Mouse (Mus musculus) olfactory bulb, adult 2 months (tissue): Measurements from ENCODE around the gene Fn3krp.

Source experiments
- CTCF ChIP-seq: fragments of 200-500 bp; IDR thresholded peaks from 2 replicates; pipeline ENCODE4 v1.5.1; 2012; ENCODE audit warnings: low read depth, mild to moderate bottlenecking, low read length, moderate library complexity; ENCODE audit not compliant: insufficient read depth
- POLR2A ChIP-seq: fragments of 200-500 bp; IDR thresholded peaks from 2 replicates; pipeline ENCODE4 v1.6.1; 2012; ENCODE audit warnings: mild to moderate bottlenecking, low read depth, low read length, moderate library complexity; ENCODE audit not compliant: insufficient read depth

DNA sequence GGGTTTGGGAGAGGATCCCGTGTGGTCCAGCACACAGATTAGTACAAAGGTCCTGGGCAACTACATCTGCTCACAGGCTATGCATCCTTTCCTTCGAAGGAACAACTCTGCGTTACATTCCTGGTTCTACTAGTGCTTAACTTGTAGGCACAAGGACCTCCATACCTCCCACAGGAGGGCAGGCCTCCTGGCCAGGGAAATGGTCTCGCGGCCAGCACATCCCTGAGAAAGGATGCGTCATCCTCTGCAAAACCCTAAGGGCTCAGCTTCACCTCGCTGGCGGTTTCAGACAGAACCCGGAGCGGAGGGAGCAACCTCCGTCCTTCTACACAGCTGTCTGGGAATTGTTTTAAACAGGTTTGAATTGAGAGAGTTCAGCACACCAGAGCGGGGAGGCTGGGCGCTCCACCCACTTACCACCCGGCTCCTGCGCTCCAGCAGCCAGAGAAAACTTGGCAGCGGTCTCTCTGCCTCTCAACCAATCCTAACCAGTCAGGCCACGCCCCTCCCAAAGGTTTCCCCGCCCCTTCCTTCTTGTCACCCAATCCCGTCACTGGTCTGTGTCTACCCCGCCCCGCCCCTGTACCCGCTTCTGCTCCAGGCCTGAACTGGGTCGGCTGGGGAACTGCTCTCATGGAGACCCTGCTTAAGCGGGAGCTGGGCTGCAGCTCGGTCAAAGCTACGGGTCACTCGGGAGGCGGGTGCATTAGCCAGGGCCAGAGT lies at the start of gene Fn3krp:
- TF ChIP-seq POLR2A (peak; percentile 39; the same call in 1 of the 2 replicates), CTCF (no peak)
